Mouse (Mus musculus): ENCODE measurements around the gene Dcdc2c. TPM values are rescaled to one million over a fixed set of nuclear protein-coding genes. Genes with fewer than 3 reads are reported as not detected.

Gene Dcdc2c
- total RNA-seq, 1 experiment from 2014 or later = 0.21 TPM

DNA sequence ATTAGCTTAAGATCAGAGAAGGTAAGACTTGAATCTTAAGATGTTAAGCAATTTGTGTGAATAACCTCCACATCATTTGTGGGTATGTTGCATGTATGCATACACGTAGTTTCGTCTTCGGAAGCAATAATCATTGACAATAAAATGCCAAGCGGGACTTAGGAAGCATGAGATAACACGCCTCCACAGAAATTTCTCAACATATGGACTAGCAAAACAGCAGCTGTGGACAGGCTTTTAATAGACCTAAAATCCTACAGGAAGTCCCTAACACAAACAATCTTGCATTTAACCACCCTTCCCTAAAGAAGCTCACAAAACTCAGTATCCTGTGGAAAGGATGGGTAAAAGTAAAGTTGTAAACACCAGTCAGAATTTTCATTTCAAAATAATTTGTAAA, 93.4 kb downstream of the Dcdc2c start:
- DNase-seq = no peak

GRCm38 (mm10) chr12:28436536-28436935, 115.7 kb downstream of the Dcdc2c start:
- DNase-seq = no peak

GRCm38 (mm10) chr12:28432729-28433067, 119.5 kb downstream of the Dcdc2c start:
- no peak for DNase-seq

DNA sequence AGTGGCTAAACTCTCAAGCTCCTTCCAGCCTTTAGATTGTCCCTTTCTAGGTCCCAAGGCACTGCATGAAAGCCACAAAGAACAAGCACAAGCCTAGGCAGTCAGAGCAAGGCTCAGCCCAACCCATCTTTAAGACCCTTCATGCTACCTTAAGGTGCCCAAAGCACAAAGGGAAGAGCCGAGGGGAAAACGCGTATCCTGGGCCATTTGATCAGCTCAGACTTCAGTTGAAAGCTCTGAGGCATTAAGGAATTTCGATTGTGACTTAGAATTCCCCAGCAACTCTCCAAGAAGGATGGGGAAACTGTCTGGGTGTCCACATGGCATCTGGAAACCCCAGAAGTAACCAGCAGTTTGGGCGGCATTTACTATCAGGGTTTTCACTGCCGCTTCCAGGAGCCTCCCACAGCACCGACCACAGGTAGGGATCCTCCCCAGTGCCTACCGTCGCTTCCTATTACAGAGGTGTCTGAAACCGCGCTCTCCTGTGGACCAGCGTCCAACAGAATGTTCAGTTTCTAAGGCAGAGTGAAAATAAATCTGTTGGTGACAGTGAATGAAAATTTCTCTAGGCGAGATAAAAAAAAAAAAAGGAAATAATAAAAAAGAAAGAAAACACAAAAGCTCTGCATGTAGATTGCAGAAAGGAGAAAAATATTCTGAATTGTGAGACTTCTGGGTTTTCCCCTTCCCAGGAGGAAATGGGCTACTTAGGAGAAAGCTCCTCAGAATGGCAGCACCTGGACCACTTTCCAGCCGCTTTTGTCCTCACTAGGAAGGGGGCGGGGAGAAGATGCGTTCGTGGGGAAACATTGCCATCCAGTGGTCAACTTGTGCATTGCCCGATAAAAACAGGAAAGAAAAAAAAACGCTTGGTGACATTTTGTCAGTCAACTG, 120.1 kb downstream of the Dcdc2c start:
- DNase-seq = peak; percentile 56

DNA sequence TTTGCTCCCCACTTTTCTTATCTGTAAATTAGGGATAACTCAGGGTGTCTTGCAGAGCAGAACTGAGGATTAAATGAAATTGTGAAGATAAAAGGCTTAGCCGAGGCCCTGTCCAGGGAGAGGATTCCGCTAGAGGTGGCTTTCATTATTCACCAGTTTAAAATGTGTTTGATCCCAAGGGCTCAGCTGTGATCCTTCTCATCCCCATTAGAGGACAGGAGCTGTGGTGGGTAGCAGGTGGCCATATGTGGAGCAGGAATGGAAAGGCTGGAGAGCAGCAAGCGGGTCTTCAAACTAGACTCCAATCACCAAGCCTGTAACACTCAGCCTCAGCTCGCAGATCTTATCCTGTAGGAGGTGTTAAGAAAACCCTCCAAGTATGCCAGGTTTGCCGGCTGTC, 122.3 kb downstream of the Dcdc2c start:
- DNase-seq = no peak

DNA sequence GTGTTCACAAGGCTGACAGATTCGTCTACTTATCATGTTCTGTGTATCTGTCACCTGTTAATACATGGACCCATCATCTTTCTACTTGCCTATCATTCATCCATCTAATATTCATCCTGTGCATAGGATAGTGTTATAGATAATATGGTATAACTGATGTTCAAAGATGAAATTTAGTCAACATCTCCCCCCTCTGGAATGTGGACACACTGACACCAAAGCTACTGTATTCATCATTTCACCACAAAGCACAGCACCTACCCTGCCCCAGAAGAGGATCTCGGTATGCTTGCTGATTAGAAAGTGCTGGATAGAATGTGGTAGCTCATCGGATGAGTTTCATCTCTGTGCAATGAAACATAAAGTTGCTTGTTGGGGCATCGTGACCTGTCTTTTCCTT, 135.2 kb downstream of the Dcdc2c start:
- DNase-seq = no peak

DNA sequence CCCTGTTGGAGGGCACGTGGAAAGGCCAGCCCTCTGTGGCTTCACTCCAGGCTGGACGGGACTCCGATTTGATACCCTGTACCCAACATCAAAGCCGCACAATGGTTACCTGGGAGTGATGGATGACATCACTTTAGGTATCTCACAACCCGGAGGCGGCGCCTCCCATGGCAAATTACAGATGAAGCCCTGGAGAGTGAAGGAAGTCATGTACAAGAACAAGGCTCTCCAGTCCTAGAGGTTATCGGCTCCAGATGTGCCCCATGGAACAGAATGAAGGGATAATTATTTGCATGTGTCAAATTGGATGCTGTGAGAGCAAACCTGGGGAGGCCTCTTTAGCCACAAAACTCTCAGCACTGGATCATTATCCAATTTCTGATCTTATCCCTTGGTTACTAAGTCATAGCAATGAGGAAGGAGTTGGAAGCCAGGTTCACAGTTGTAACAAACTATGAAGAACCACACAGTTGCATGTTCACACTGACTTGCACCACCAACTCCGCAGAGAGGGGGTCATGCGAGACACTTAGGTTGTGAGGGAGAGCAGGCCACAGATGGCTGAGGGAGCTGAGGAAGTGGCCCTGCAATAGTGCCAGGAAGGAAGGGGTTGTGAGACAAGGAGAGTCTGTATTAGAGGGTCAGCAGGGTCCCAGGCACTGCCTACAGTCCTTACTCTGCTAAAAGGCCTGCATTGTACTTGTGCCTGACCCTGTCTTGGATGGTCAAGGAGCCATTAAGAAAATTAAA, 144.4 kb downstream of the Dcdc2c start:
- no peak for DNase-seq

DNA sequence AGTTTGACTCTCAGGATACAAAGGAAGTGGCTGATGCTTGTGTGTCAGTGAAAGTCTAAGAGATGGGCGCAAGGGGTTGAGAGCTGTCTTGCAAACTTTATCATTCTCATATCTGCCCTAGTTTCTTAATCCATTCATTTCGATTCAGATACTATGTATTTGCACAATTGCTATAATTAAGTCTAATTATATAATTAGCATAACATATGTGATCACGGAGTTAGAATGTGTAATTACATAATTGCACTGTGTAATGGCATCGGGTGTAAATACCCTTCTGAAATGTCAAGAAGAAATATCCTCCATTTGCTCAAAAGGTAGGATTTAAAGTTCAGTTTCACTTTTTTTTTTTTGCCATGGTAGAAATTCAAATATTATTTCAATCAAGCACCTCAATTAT, 149.9 kb downstream of the Dcdc2c start:
- no peak for DNase-seq

GRCm38 (mm10) chr12:28401372-28401771, 150.8 kb downstream of the Dcdc2c start:
- no peak for DNase-seq

GRCm38 (mm10) chr12:28392129-28392528, 160.1 kb downstream of the Dcdc2c start:
- no peak for DNase-seq

Other genes with a start within 250 kb of the Dcdc2c start
- not detected in 2 replicates for gene Allc, start 30.1 kb upstream of the Dcdc2c start, total RNA-seq (2021)
- gene Colec11, start 71.0 kb upstream of the Dcdc2c start, total RNA-seq (2021) = 3.7 and 4.0 TPM in 2 replicates
- gene Rps7, start 83.6 kb upstream of the Dcdc2c start, total RNA-seq (2021) = 380 and 399 TPM in 2 replicates
- gene Rnaseh1, start 97.2 kb upstream of the Dcdc2c start, total RNA-seq (2021) = 16.1 and 19.6 TPM in 2 replicates
- 79.7 and 98.2 TPM in 2 replicates for gene Adi1, start 122.8 kb upstream of the Dcdc2c start, total RNA-seq (2021)
- gene Trappc12, start 198.1 kb upstream of the Dcdc2c start, total RNA-seq (2021) = 38.1 and 48.8 TPM in 2 replicates
- 17.2 and 18.1 TPM in 2 replicates for gene Eipr1, start 199.4 kb upstream of the Dcdc2c start, total RNA-seq (2021)

All from adrenal gland, postnatal 25 days (tissue).